Mouse (Mus musculus) T-helper 1 cell (primary cell): ENCODE data around the gene Ralgapa2.

ENCODE experiments used
- in situ Hi-C: fragments of 300-600 bp; cut with MboI, MseI; formaldehyde crosslinking; loops from one replicate; pipeline ENCODE4 v1.15.1; 2025; ENCODE audit warnings: high pct_unique_total_duplicates

Gene Ralgapa2

GRCm38 (mm10) chr2:146511911-146512580, at the start of gene Ralgapa2:
Ralgapa2 (minus strand) TSS chr2:146512344.
- in situ Hi-C loops: no loop called here

GRCm38 (mm10) chr2:146561505-146561904, 49.4 kb upstream of the Ralgapa2 start:
- in situ Hi-C loops: no loop called here

- in situ Hi-C loops: no loop called here
Observed at GRCm38 (mm10) chr2:146560633-146561043, 48.5 kb upstream of the Ralgapa2 start.

GRCm38 (mm10) chr2:146556148-146556547, 44.0 kb upstream of the Ralgapa2 start:
- in situ Hi-C loops: no loop called here

- in situ Hi-C loops: no loop called here
Observed at GRCm38 (mm10) chr2:146555351-146555750, 43.2 kb upstream of the Ralgapa2 start.

GRCm38 (mm10) chr2:146553701-146554100, 41.6 kb upstream of the Ralgapa2 start:
- in situ Hi-C loops: no loop called here

- in situ Hi-C loops: no loop called here
Observed at GRCm38 (mm10) chr2:146551818-146552217, 39.7 kb upstream of the Ralgapa2 start.

GRCm38 (mm10) chr2:146549111-146549776, 37.1 kb upstream of the Ralgapa2 start:
- in situ Hi-C loops: no loop called here

- in situ Hi-C loops: no loop called here
Observed at GRCm38 (mm10) chr2:146544155-146544814, 32.1 kb upstream of the Ralgapa2 start.

- in situ Hi-C loops: no loop called here
Observed at GRCm38 (mm10) chr2:146533118-146533949, 21.2 kb upstream of the Ralgapa2 start.

GRCm38 (mm10) chr2:146532493-146532892, 20.3 kb upstream of the Ralgapa2 start:
- in situ Hi-C loops: no loop called here

- in situ Hi-C loops: no loop called here
Observed at GRCm38 (mm10) chr2:146525483-146525882, 13.3 kb upstream of the Ralgapa2 start.

- in situ Hi-C loops: no loop called here
Observed at GRCm38 (mm10) chr2:146524685-146525415, 12.7 kb upstream of the Ralgapa2 start.

- in situ Hi-C loops: loop anchor here (5.0 kb wide), 1 partner anchor 90 kb away; no protein-coding TSS in a partner anchor
Observed at GRCm38 (mm10) chr2:146516894-146517293, 4.8 kb upstream of the Ralgapa2 start.

- in situ Hi-C loops: loop anchor here (5.0 kb wide), 1 partner anchor 92 kb away; no protein-coding TSS in a partner anchor
Observed at GRCm38 (mm10) chr2:146515081-146515480, 2.9 kb upstream of the Ralgapa2 start.

- in situ Hi-C loops: no loop called here
Observed at GRCm38 (mm10) chr2:146512581-146512920, 407 bp upstream of the Ralgapa2 start.

GRCm38 (mm10) chr2:146511401-146511865, 711 bp downstream of the Ralgapa2 start:
- in situ Hi-C loops: no loop called here

GRCm38 (mm10) chr2:146510780-146511179, 1.4 kb downstream of the Ralgapa2 start:
- in situ Hi-C loops: no loop called here

- in situ Hi-C loops: no loop called here
Observed at GRCm38 (mm10) chr2:146502578-146503311, 9.4 kb downstream of the Ralgapa2 start.

- in situ Hi-C loops: no loop called here
Observed at GRCm38 (mm10) chr2:146500067-146500466, 12.1 kb downstream of the Ralgapa2 start.
